Mouse (Mus musculus) limb, embryonic 14.5 days (tissue): Measurements from ENCODE around the gene Abca8b. TPM values are rescaled to one million over a fixed set of nuclear protein-coding genes. Genes with fewer than 3 reads are reported as not detected.
A peak's percentile ranks its signal among the peaks of the same experiment; 100 is the strongest.

ENCODE experiments used
- ATAC-seq: fragments of 200-750 bp; cut with Nextera tagmentation; 2 replicates; pipeline ENCODE4 v1.8.0; 2017; ENCODE audit warnings: low read depth, moderate number of reproducible peaks, moderate TSS enrichment; ENCODE audit not compliant: low FRiP score
- DNase-seq: peaks from one replicate; pipeline ENCODE4 v3.0.0-alpha.2; 2015; ENCODE audit warnings: low spot score
- H3K27ac ChIP-seq: fragments of 300-500 bp; sonication (generic); replicated peaks from 2 replicates; pipeline ENCODE4 v1.5.1; 2014; ENCODE audit warnings: low read depth, mild to moderate bottlenecking, low read length, moderate library complexity, mixed read lengths
- H3K27me3 ChIP-seq: fragments of 300-500 bp; sonication (generic); 2 replicates; pipeline ENCODE4 v1.6.1; 2014; ENCODE audit warnings: low read length, mixed read lengths; ENCODE audit not compliant: control insufficient read depth, insufficient read depth
- H3K36me3 ChIP-seq: fragments of 300-500 bp; sonication (generic); 2 replicates; pipeline ENCODE4 v1.6.1; 2014; ENCODE audit warnings: mild to moderate bottlenecking, low read length, moderate library complexity, mixed read lengths; ENCODE audit not compliant: control insufficient read depth, insufficient read depth
- H3K4me1 ChIP-seq: fragments of 300-500 bp; sonication (generic); 2 replicates; pipeline ENCODE4 v1.6.1; 2014; ENCODE audit warnings: antibody characterized with exemption, low read length, mixed read lengths; ENCODE audit not compliant: control insufficient read depth, insufficient read depth
- H3K4me2 ChIP-seq: fragments of 300-500 bp; sonication (generic); replicated peaks from 2 replicates; pipeline ENCODE4 v1.6.1; 2014; ENCODE audit warnings: low read depth, mild to moderate bottlenecking, low read length, moderate library complexity; ENCODE audit not compliant: severe bottlenecking
- H3K4me3 ChIP-seq: fragments of 300-500 bp; sonication (generic); replicated peaks from 2 replicates; pipeline ENCODE4 v1.5.1; 2014; ENCODE audit warnings: low read length
- H3K9ac ChIP-seq: fragments of 300-500 bp; sonication (generic); 2 replicates; pipeline ENCODE4 v1.6.1; 2014; ENCODE audit warnings: mild to moderate bottlenecking, low read depth, low read length, moderate library complexity; ENCODE audit not compliant: severe bottlenecking
- H3K9me3 ChIP-seq: fragments of 300-500 bp; sonication (generic); 2 replicates; pipeline ENCODE4 v1.6.1; 2016; ENCODE audit warnings: low read length; ENCODE audit not compliant: control insufficient read depth
- POLR2A ChIP-seq: fragments of 200-500 bp; IDR thresholded peaks from 2 replicates; pipeline ENCODE4 v1.8.0; 2012; ENCODE audit warnings: inconsistent platforms, mild to moderate bottlenecking, moderate library complexity, borderline replicate concordance; ENCODE audit not compliant: insufficient read depth, insufficient read length; ENCODE audit errors: extremely low read depth
- WGBS: fragments of 180-500 bp; shearing (Covaris S2); extraction: QIAGEN DNeasy Blood & Tissue Kit; methylation state at CpG from one replicate; pipeline ENCODE4 v1.1.7; 2014; 5-methylcytosine and 5-hydroxymethylcytosine counted together
- polyA plus RNA-seq, 2 experiments: library from polyadenylated mRNA; depleted of rRNA in 1 of 2; stranded (reverse) in 1 of 2; unstranded in 1 of 2; fragments of >200 nt; fragmentation: Nextera tagmentation in 1 of 2; extraction: Ambion mirVana in 1 of 2; gene quantifications; 2 replicates each; pipeline versions ENCODE4 v1.2.1 to v1.2.3; 2012 to 2014

The Abca8b gene
- polyA plus RNA-seq, 2 experiments: 2.5 to 5.2 TPM

GRCm38 (mm10) chr11:109891371-109891988 lies 104.2 kb downstream of the Abca8b start:
- Histone ChIP-seq H3K4me1 (peaks cover 3% of the 10 kb centered on the region; the same call in 1 of the 2 replicates), H3K36me3 (no peaks in the 10 kb centered on the region), H3K9me3 (no peaks in the 10 kb centered on the region), H3K4me2 (no peak overlapping the region), H3K4me3 (no peak overlapping the region), H3K27ac (no peak overlapping the region), H3K27me3 (no peaks in the 10 kb centered on the region), H3K9ac (no peak overlapping the region)
- 85% methylated on average over 8 of the region's 8 CpGs for WGBS
- no peak for TF ChIP-seq POLR2A
- ATAC-seq (no peak), DNase-seq (no peak)

- no peak for ATAC-seq
- Histone ChIP-seq H3K27ac (no peak overlapping the region), H3K4me1 (no peaks in the 10 kb centered on the region), H3K9ac (no peak overlapping the region), H3K4me2 (no peak overlapping the region), H3K4me3 (no peak overlapping the region), H3K27me3 (no peaks in the 10 kb centered on the region), H3K9me3 (no peaks in the 10 kb centered on the region), H3K36me3 (no peaks in the 10 kb centered on the region)
- WGBS: 96% methylated on average over 4 of the region's 4 CpGs
- DNase-seq: no peak
- no peak for TF ChIP-seq POLR2A
These were observed 106.0 kb downstream of the Abca8b start for GRCm38 (mm10) chr11:109889595-109889994.

GRCm38 (mm10) chr11:109886757-109887156 lies 108.9 kb downstream of the Abca8b start:
- H3K9ac ChIP-seq: no peak overlapping the region
- no peak overlapping the region for H3K4me2 ChIP-seq
- no peaks in the 10 kb centered on the region for H3K9me3 ChIP-seq
- DNase-seq: no peak
- H3K4me1 ChIP-seq: no peaks in the 10 kb centered on the region
- no peaks in the 10 kb centered on the region for H3K36me3 ChIP-seq
- ATAC-seq: no peak
- no peak overlapping the region for H3K27ac ChIP-seq
- TF ChIP-seq POLR2A: no peak
- no peak overlapping the region for H3K4me3 ChIP-seq
- WGBS: 97% methylated on average over 4 of the region's 4 CpGs
- H3K27me3 ChIP-seq: no peaks in the 10 kb centered on the region

- no peaks in the 10 kb centered on the region for H3K27me3 ChIP-seq
- TF ChIP-seq POLR2A: no peak
- no peaks in the 10 kb centered on the region for H3K4me1 ChIP-seq
- H3K4me3 ChIP-seq: no peak overlapping the region
- H3K36me3 ChIP-seq: no peaks in the 10 kb centered on the region
- no peak overlapping the region for H3K9ac ChIP-seq
- ATAC-seq (no peak), DNase-seq (no peak)
- H3K27ac ChIP-seq: no peak overlapping the region
- WGBS: 79% methylated on average over 3 of the region's 3 CpGs
- H3K4me2 ChIP-seq: no peak overlapping the region
- H3K9me3 ChIP-seq: no peaks in the 10 kb centered on the region
These were observed 110.1 kb downstream of the Abca8b start for GRCm38 (mm10) chr11:109885521-109885920.

- no peaks in the 10 kb centered on the region for H3K4me1 ChIP-seq
- DNase-seq (peak; percentile 30), ATAC-seq (no peak)
- H3K9ac ChIP-seq: no peak overlapping the region
- H3K36me3 ChIP-seq: no peaks in the 10 kb centered on the region
- 61% methylated on average over 4 of the region's 4 CpGs for WGBS
- H3K27ac ChIP-seq: no peak overlapping the region
- no peak overlapping the region for H3K4me2 ChIP-seq
- H3K4me3 ChIP-seq: no peak overlapping the region
- no peaks in the 10 kb centered on the region for H3K27me3 ChIP-seq
- no peak for TF ChIP-seq POLR2A
- no peaks in the 10 kb centered on the region for H3K9me3 ChIP-seq
These were observed 110.8 kb downstream of the Abca8b start for GRCm38 (mm10) chr11:109884801-109885200.

GRCm38 (mm10) chr11:109884126-109884525 lies 111.5 kb downstream of the Abca8b start:
- WGBS: 59% methylated on average over 3 of the region's 3 CpGs
- no peak for DNase-seq
- H3K4me2 ChIP-seq: no peak overlapping the region
- no peak overlapping the region for H3K4me3 ChIP-seq
- ATAC-seq: no peak
- TF ChIP-seq POLR2A: no peak
- no peaks in the 10 kb centered on the region for H3K27me3 ChIP-seq
- no peak overlapping the region for H3K27ac ChIP-seq
- H3K9ac ChIP-seq: no peak overlapping the region
- H3K36me3 ChIP-seq: no peaks in the 10 kb centered on the region
- H3K4me1 ChIP-seq: no peaks in the 10 kb centered on the region
- H3K9me3 ChIP-seq: no peaks in the 10 kb centered on the region

Other genes starting within 250 kb of the Abca8b start
- not detected in 2 replicates for gene 1700012B07Rik, start 167.8 kb downstream of the Abca8b start, polyA plus RNA-seq (2012; rRNA removed)
- gene 1700012B07Rik, start 167.8 kb downstream of the Abca8b start, polyA plus RNA-seq (2014; fragmentation: Nextera tagmentation; extraction: Ambion mirVana): not detected in 2 replicates
- 4.1 and 6.6 TPM in 2 replicates for gene Abca8a, start 100.1 kb upstream of the Abca8b start, polyA plus RNA-seq (2012; rRNA removed)
- 2.2 and 4.4 TPM in 2 replicates for gene Abca8a, start 100.1 kb upstream of the Abca8b start, polyA plus RNA-seq (2014; fragmentation: Nextera tagmentation; extraction: Ambion mirVana)
- 10.4 and 10.6 TPM in 2 replicates for gene Abca9, start 172.4 kb upstream of the Abca8b start, polyA plus RNA-seq (2012; rRNA removed)
- gene Abca9, start 172.4 kb upstream of the Abca8b start, polyA plus RNA-seq (2014; fragmentation: Nextera tagmentation; extraction: Ambion mirVana): 12.1 and 12.7 TPM in 2 replicates